7 mouse cellular contexts compared by ENCODE assay signal in the genomic region with DNA sequence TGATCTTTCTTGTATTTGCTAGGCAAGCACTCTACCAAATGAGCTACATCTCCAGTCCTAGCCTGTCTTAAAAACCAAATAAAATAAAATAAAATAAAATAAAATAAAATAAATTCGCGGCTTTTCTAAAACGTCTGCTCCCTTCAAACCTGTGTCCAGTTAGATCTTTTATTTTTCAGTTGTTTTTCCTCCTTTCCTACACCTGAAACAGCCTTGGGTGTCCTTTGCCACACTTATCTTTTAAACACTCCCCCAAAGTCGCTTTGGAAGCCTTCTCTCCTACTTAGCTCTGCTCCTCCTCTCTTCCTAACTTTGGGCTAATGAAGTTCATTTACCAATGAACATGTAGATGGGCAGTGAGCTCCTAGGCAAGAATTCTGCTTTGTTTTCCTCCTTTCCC. TPM values are rescaled to one million over a fixed set of nuclear protein-coding genes. Genes with fewer than 3 reads are reported as not detected.
DNase-seq lines count a peak whose midpoint lies in the region; ATAC-seq and TF ChIP-seq lines count a peak whose summit lies in the region.

A gene (plus strand): TSS at position 301 of the 400 bp plus-strand sequence.

- no peaks in the 10 kb centered on the region for H3K27me3 ChIP-seq in spleen, adult 2 months (ENCODE audit: control insufficient read depth, insufficient read depth, low read length)
- H3K27me3 ChIP-seq in embryonic facial prominence, embryonic 13.5 days, result peaks cover 9% of the 10 kb centered on the region; the same call in 1 of the 2 replicates
- no peaks in the 10 kb centered on the region for H3K27me3 ChIP-seq in limb, embryonic 15.5 days
- no peaks in the 10 kb centered on the region for H3K27me3 ChIP-seq in stomach, embryonic 14.5 days (ENCODE audit: control insufficient read depth, insufficient read depth, low read length)

- peak within 1 kb of the TSS; percentile 96 for H3K27ac ChIP-seq in spleen, adult 2 months (ENCODE audit: insufficient read depth, low read length)
- H3K27ac ChIP-seq in embryonic facial prominence, embryonic 13.5 days, result peak within 1 kb of the TSS; percentile 66
- peak within 1 kb of the TSS; percentile 83 for H3K27ac ChIP-seq in limb, embryonic 15.5 days
- H3K27ac ChIP-seq in stomach, embryonic 14.5 days (ENCODE audit: low read length), result peak within 1 kb of the TSS; percentile 80

- no peaks in the 10 kb centered on the region; the same call in 1 of the 2 replicates for H3K36me3 ChIP-seq in spleen, adult 2 months (ENCODE audit: control insufficient read depth, insufficient read depth, low read length)
- H3K36me3 ChIP-seq in embryonic facial prominence, embryonic 13.5 days, result no peaks in the 10 kb centered on the region
- no peaks in the 10 kb centered on the region for H3K36me3 ChIP-seq in limb, embryonic 15.5 days
- no peaks in the 10 kb centered on the region for H3K36me3 ChIP-seq in stomach, embryonic 14.5 days (ENCODE audit: control insufficient read depth, insufficient read depth, low read length)

- H3K4me1 ChIP-seq in spleen, adult 2 months (ENCODE audit: control insufficient read depth, insufficient read depth, insufficient read length), result peaks cover 2% of the 10 kb centered on the region; the same call in 1 of the 2 replicates
- no peaks in the 10 kb centered on the region for H3K4me1 ChIP-seq in embryonic facial prominence, embryonic 13.5 days
- H3K4me1 ChIP-seq in limb, embryonic 15.5 days, result no peaks in the 10 kb centered on the region
- H3K4me1 ChIP-seq in stomach, embryonic 14.5 days (ENCODE audit: control insufficient read depth, insufficient read depth, low read length), result 0 out of 2 replicates have a peak, but pooled peaks cover 3% of the 10 kb centered on the region

- peak within 1 kb of the TSS; percentile 63 for H3K4me2 ChIP-seq in embryonic facial prominence, embryonic 13.5 days
- peak within 1 kb of the TSS; percentile 52 for H3K4me2 ChIP-seq in limb, embryonic 15.5 days
- peak within 1 kb of the TSS; percentile 55 for H3K4me2 ChIP-seq in stomach, embryonic 14.5 days (replicated peaks; ENCODE audit: low read depth, low read length)

- peak within 1 kb of the TSS; percentile 83 for H3K4me3 ChIP-seq in spleen, adult 2 months (ENCODE audit: extremely low read depth, insufficient read depth, insufficient read length)
- peak within 1 kb of the TSS; percentile 62 for H3K4me3 ChIP-seq in embryonic facial prominence, embryonic 13.5 days
- peak within 1 kb of the TSS; percentile 58 for H3K4me3 ChIP-seq in limb, embryonic 15.5 days
- H3K4me3 ChIP-seq in stomach, embryonic 14.5 days (ENCODE audit: low read depth, low read length), result peak within 1 kb of the TSS; percentile 53

- H3K9me3 ChIP-seq in embryonic facial prominence, embryonic 13.5 days, result no peaks in the 10 kb centered on the region
- no peaks in the 10 kb centered on the region for H3K9me3 ChIP-seq in limb, embryonic 15.5 days
- no peaks in the 10 kb centered on the region for H3K9me3 ChIP-seq in stomach, embryonic 14.5 days (ENCODE audit: control insufficient read depth, low read depth, low read length)

- TF ChIP-seq POLR2A in spleen, adult 2 months (IDR thresholded peaks at IDR 0.05; ENCODE audit: low read depth, low read length), result no peak

- WGBS in spleen, adult 2 months, result 38% methylated on average over 4 of the region's 4 CpGs
- WGBS in embryonic facial prominence, embryonic 13.5 days, result 32% methylated on average over 4 of the region's 4 CpGs
- 23% methylated on average over 4 of the region's 4 CpGs for WGBS in limb, embryonic 15.5 days
- WGBS in stomach, embryonic 14.5 days, result 24% methylated on average over 4 of the region's 4 CpGs

- peak within 1 kb of the TSS; percentile 80 for H3K9ac ChIP-seq in embryonic facial prominence, embryonic 13.5 days
- H3K9ac ChIP-seq in limb, embryonic 15.5 days, result peak within 1 kb of the TSS; percentile 48
- H3K9ac ChIP-seq in stomach, embryonic 14.5 days (replicated peaks; ENCODE audit: low read depth, low read length), result peak within 1 kb of the TSS; percentile 53

- TF ChIP-seq CTCF in spleen, adult 2 months (IDR thresholded peaks at IDR 0.05; ENCODE audit: extremely low read depth, insufficient read depth, insufficient read length, insufficient replicate concordance), result no peak

- no peak for DNase-seq in spleen, adult 2 months (ENCODE audit: low read depth in 1 of 2, low spot score in 2 of 2)
- DNase-seq in spleen, postnatal 36 days (ENCODE audit: low spot score in 2 of 2), result no peak
- no peak for DNase-seq in heart, postnatal 4 days
- DNase-seq in cerebellum, postnatal 14 days, result no peak

- ATAC-seq in embryonic facial prominence, embryonic 13.5 days (ENCODE audit: insufficient number of reproducible peaks, insufficient read depth, low FRiP score, low TSS enrichment, low read depth), result no peak
- no peak for ATAC-seq in limb, embryonic 15.5 days (ENCODE audit: insufficient number of reproducible peaks, low FRiP score, low TSS enrichment, low read depth)
- ATAC-seq in stomach, embryonic 14.5 days (ENCODE audit: insufficient number of reproducible peaks, insufficient read depth, low FRiP score, low read depth), result no peak

RNA-seq across cellular contexts. Expression of the gene that starts here (rescaled TPM):
- 8.9 and 11.0 TPM in 2 replicates for polyA plus RNA-seq in spleen, adult 2 months (2012; rRNA removed)
- polyA plus RNA-seq in embryonic facial prominence, embryonic 13.5 days (2015; fragmentation: Nextera tagmentation; extraction: Ambion mirVana), result 78.8 and 90.8 TPM in 2 replicates
- total RNA-seq in heart, postnatal 4 days (2021), result 10 to 100 TPM; 32.6 to 35.6 TPM
- 80.8 and 84.0 TPM in 2 replicates for polyA plus RNA-seq in limb, embryonic 15.5 days (2015; fragmentation: Nextera tagmentation; extraction: Ambion mirVana)
- polyA plus RNA-seq in stomach, embryonic 14.5 days (2014; fragmentation: Nextera tagmentation; extraction: Ambion mirVana), result 97.3 and 103 TPM in 2 replicates
